16 mouse cellular contexts compared by ENCODE assay signal in genomic region chr4:150242745-150243144, GRCm38 (mm10). TPM values are rescaled to one million over a fixed set of nuclear protein-coding genes. Genes with fewer than 3 reads are reported as not detected.
DNase-seq lines count a peak whose midpoint lies in the region; ATAC-seq lines count a peak whose summit lies in the region.
"Had no signal": no experiment of that assay in that cellular context is flagged by ENCODE, and none has a peak within 500 bp of the region (broad histone marks: within the 10 kb centered on the region; RNA-seq: fewer than 3 reads in every experiment).

No protein-coding gene starts in this region.

- H3K4me2 ChIP-seq in heart, embryonic 14.5 days (ENCODE audit: low read length): no peak overlapping the region
- H3K4me2 ChIP-seq in midbrain, embryonic 13.5 days (replicated peaks): no peak overlapping the region
- H3K4me2 ChIP-seq in midbrain, embryonic 11.5 days: no peak overlapping the region

- no peaks in the 10 kb centered on the region for H3K27me3 ChIP-seq in heart, embryonic 14.5 days (ENCODE audit: control insufficient read depth, insufficient read depth, low read length)
- no peaks in the 10 kb centered on the region for H3K27me3 ChIP-seq in midbrain, embryonic 13.5 days
- H3K27me3 ChIP-seq in midbrain, embryonic 11.5 days (ENCODE audit: control insufficient read depth, insufficient read depth, low read length): no peaks in the 10 kb centered on the region
- H3K27me3 ChIP-seq: CH12.LX had no signal

- WGBS in heart, embryonic 14.5 days: 73% methylated on average over 5 of the region's 5 CpGs
- WGBS in midbrain, embryonic 13.5 days: 83% methylated on average over 5 of the region's 5 CpGs
- WGBS in midbrain, embryonic 11.5 days: 90% methylated on average over 5 of the region's 5 CpGs

- no peak overlapping the region for H3K4me3 ChIP-seq in heart, embryonic 14.5 days (ENCODE audit: control insufficient read depth in 1 of 2, insufficient read depth in 1 of 2, low read depth in 1 of 2, low read length in 2 of 2)
- H3K4me3 ChIP-seq in midbrain, embryonic 13.5 days (replicated peaks): no peak overlapping the region
- no peak overlapping the region for H3K4me3 ChIP-seq in midbrain, embryonic 11.5 days (ENCODE audit: low read depth, low read length)

- DNase-seq in heart, adult 8-10 months (ENCODE audit: low spot score): no peak
- DNase-seq in midbrain, embryonic 11.5 days (ENCODE audit: low spot score, missing footprints): no peak
- no peak for DNase-seq in c-Kit-positive CD71-positive TER-119-positive erythroid progenitor cells, embryonic 14.5 days (ENCODE audit: low spot score)
- no peak for DNase-seq in gastrocnemius, postnatal 4 days (ENCODE audit: low spot score in 2 of 2)
- DNase-seq: adrenal gland, adult 8-10 months; cerebellum, adult 9-11 months; left cerebral cortex, postnatal 4 days; lung, postnatal 14 days had no signal

- ATAC-seq in heart, embryonic 14.5 days (ENCODE audit: insufficient number of reproducible peaks, insufficient read depth, low FRiP score, low read depth): no peak
- ATAC-seq in midbrain, embryonic 13.5 days: no peak
- no peak for ATAC-seq in midbrain, embryonic 11.5 days (ENCODE audit: low FRiP score)
- peak; percentile 38 to 46 for ATAC-seq in hematopoietic stem cell, adult 5-6 weeks (replicated peaks in 1 of 2; ENCODE audit: insufficient read depth in 1 of 2, low FRiP score in 2 of 2, low TSS enrichment in 1 of 2, low read depth in 1 of 2, poor library complexity in 2 of 2, severe bottlenecking in 2 of 2)

- no peak overlapping the region for H3K27ac ChIP-seq in heart, embryonic 14.5 days (replicated peaks in 1 of 2; ENCODE audit: control insufficient read depth in 1 of 2, insufficient read depth in 1 of 2, low read depth in 2 of 2, low read length in 2 of 2)
- no peak overlapping the region for H3K27ac ChIP-seq in midbrain, embryonic 13.5 days
- H3K27ac ChIP-seq in midbrain, embryonic 11.5 days (ENCODE audit: low read depth, low read length): no peak overlapping the region
- H3K27ac ChIP-seq: liver, embryonic 14.5 days had no signal

- H3K9me3 ChIP-seq in heart, embryonic 14.5 days (ENCODE audit: control insufficient read depth, low read length): no peaks in the 10 kb centered on the region
- H3K9me3 ChIP-seq in midbrain, embryonic 13.5 days: no peaks in the 10 kb centered on the region
- H3K9me3 ChIP-seq in midbrain, embryonic 11.5 days (ENCODE audit: control insufficient read depth, low read length): no peaks in the 10 kb centered on the region

- H3K9ac ChIP-seq in heart, embryonic 14.5 days (ENCODE audit: low read length): peak overlapping the region; percentile 13; the same call in 1 of the 2 replicates
- H3K9ac ChIP-seq in midbrain, embryonic 13.5 days (replicated peaks): 0 out of 2 replicates have a peak overlapping the region, but pooled peaks have one; percentile 5
- no peak overlapping the region for H3K9ac ChIP-seq in midbrain, embryonic 11.5 days (ENCODE audit: low read length)
- H3K9ac ChIP-seq: liver, embryonic 14.5 days had no signal

- H3K4me1 ChIP-seq in heart, embryonic 14.5 days (ENCODE audit: control insufficient read depth in 2 of 2, insufficient read depth in 2 of 2, low read length in 2 of 2): peaks cover 7 to 47% of the 10 kb centered on the region in 2 experiments
- peaks cover 40% of the 10 kb centered on the region for H3K4me1 ChIP-seq in midbrain, embryonic 13.5 days (replicated peaks)
- peaks cover 15% of the 10 kb centered on the region for H3K4me1 ChIP-seq in midbrain, embryonic 11.5 days (ENCODE audit: control insufficient read depth, insufficient read depth, low read length)

- peaks cover 91% of the 10 kb centered on the region for H3K36me3 ChIP-seq in heart, embryonic 14.5 days (ENCODE audit: control insufficient read depth, insufficient read depth, low read length)
- H3K36me3 ChIP-seq in midbrain, embryonic 13.5 days: peaks cover 72% of the 10 kb centered on the region
- peaks cover 52% of the 10 kb centered on the region for H3K36me3 ChIP-seq in midbrain, embryonic 11.5 days (ENCODE audit: control insufficient read depth, insufficient read depth, low read length)

RNA-seq across cellular contexts. Expression of gene Eno1, which starts 6.2 kb away (rescaled TPM):
- 1,771 and 1,859 TPM in 2 replicates for polyA plus RNA-seq in heart, embryonic 14.5 days (2014; fragmentation: Nextera tagmentation; extraction: Ambion mirVana)
- 100 to 1,000 TPM; 110 to 133 (median 121) TPM for total RNA-seq in heart, adult 8-10 months (2022)
- 945 and 955 TPM in 2 replicates for polyA plus RNA-seq in midbrain, embryonic 13.5 days (2015; fragmentation: Nextera tagmentation; extraction: Ambion mirVana)
- 1,438 and 1,518 TPM in 2 replicates for polyA plus RNA-seq in midbrain, embryonic 11.5 days (2014; fragmentation: Nextera tagmentation; extraction: Ambion mirVana)
- 133 and 179 TPM in 2 replicates for total RNA-seq in hematopoietic stem cell, adult 5-6 weeks (2017)
- 100 to 1,000 TPM; 479 to 529 TPM for total RNA-seq in gastrocnemius, postnatal 4 days (2021)

RNA-seq across cellular contexts. Expression of gene Rere, which starts 38.7 kb away (rescaled TPM):
- 25.9 and 28.5 TPM in 2 replicates for polyA plus RNA-seq in heart, embryonic 14.5 days (2014; fragmentation: Nextera tagmentation; extraction: Ambion mirVana)
- total RNA-seq in heart, adult 8-10 months (2022): 10 to 100 TPM; 34.8 to 57.6 (median 51.3) TPM
- 42.4 and 43.6 TPM in 2 replicates for polyA plus RNA-seq in midbrain, embryonic 13.5 days (2015; fragmentation: Nextera tagmentation; extraction: Ambion mirVana)
- 34.2 and 36.8 TPM in 2 replicates for polyA plus RNA-seq in midbrain, embryonic 11.5 days (2014; fragmentation: Nextera tagmentation; extraction: Ambion mirVana)
- total RNA-seq in hematopoietic stem cell, adult 5-6 weeks (2017): 50.0 and 82.0 TPM in 2 replicates
- 10 to 100 TPM; 68.1 to 70.3 TPM for total RNA-seq in gastrocnemius, postnatal 4 days (2021)

RNA-seq across cellular contexts. Expression of gene Car6, which starts 41.6 kb away (rescaled TPM):
- polyA plus RNA-seq in heart, embryonic 14.5 days (2014; fragmentation: Nextera tagmentation; extraction: Ambion mirVana): not detected in 2 replicates
- total RNA-seq in heart, adult 8-10 months (2022): under 1 TPM in 1 of 4 experiments, not detected in 3; 0.29 TPM
- polyA plus RNA-seq in midbrain, embryonic 13.5 days (2015; fragmentation: Nextera tagmentation; extraction: Ambion mirVana): not detected in 2 replicates
- 0.25 TPM in 1 of 2 replicates, not detected in the other for polyA plus RNA-seq in midbrain, embryonic 11.5 days (2014; fragmentation: Nextera tagmentation; extraction: Ambion mirVana)
- total RNA-seq in hematopoietic stem cell, adult 5-6 weeks (2017): not detected in 2 replicates
- total RNA-seq in gastrocnemius, postnatal 4 days (2021): under 1 TPM in 1 of 2 experiments, not detected in 1; 0.27 TPM
- total RNA-seq: CH12.LX; layer of hippocampus, postnatal 10 days; left cerebral cortex, postnatal 4 days; midbrain, postnatal 0 days had no signal
- polyA plus RNA-seq: heart, embryonic 11.5 days; midbrain, postnatal 0 days had no signal

Comparison
In these comparisons a context has a peak if more than half of its experiments do, and no peak if none do; other contexts are left out.
1. ATAC-seq: peak in hematopoietic stem cell, adult 5-6 weeks (2 of 2); none in heart, embryonic 14.5 days (single experiment), midbrain, embryonic 13.5 days (single experiment) and midbrain, embryonic 11.5 days (single experiment).